18 mouse cellular contexts compared by ENCODE assay signal in the genomic region with DNA sequence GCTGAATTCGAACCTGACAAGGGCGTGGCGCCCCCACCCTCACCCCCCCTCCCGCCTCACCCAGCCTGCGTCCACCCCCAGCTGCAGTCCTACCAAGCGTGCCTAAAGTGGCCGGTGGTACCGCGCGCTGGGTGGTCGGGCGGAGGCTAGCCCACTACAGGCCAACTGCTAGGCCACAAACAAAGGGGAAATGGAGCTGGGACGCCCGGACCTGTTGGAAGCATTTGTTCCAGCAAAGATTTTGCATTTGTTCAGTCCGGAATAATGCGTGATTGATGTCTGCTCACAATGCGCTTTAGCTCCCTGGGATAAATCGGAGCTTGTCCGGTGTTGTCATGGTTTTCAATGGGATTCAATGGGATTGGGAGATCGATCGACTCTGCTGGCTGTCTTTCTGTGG. TPM values are rescaled to one million over a fixed set of nuclear protein-coding genes. Genes with fewer than 3 reads are reported as not detected.
DNase-seq lines count a peak whose midpoint lies in the region; ATAC-seq and TF ChIP-seq lines count a peak whose summit lies in the region.
"Had no signal": no experiment of that assay in that cellular context is flagged by ENCODE, and none has a peak within 500 bp of the region (broad histone marks: within the 10 kb centered on the region; RNA-seq: fewer than 3 reads in every experiment).

No protein-coding gene starts in this region.

- DNase-seq in hindbrain, embryonic 11.5 days (ENCODE audit: low spot score), result peak; percentile 71
- DNase-seq in hindbrain, postnatal 0 days (ENCODE audit: low spot score), result no peak
- DNase-seq in R1 (ENCODE audit: low read depth, low spot score), result peak; percentile 72
- DNase-seq in embryonic facial prominence, embryonic 10.5 days (ENCODE audit: low spot score), result peak; percentile 58
- DNase-seq in testis, postnatal 10 days (ENCODE audit: low spot score), result no peak
- DNase-seq in gastrocnemius, postnatal 25 days, result no peak
- DNase-seq: cerebellum, adult 11-12 months; heart, adult 18-20 months; heart, postnatal 4 days; kidney, adult 8-10 months; kidney, postnatal 4 days; lung, embryonic 14.5 days had no signal

- no peak overlapping the region for H3K9ac ChIP-seq in hindbrain, embryonic 11.5 days (ENCODE audit: low read depth, low read length)
- H3K9ac ChIP-seq in hindbrain, postnatal 0 days (replicated peaks; ENCODE audit: low read length), result no peak overlapping the region
- no peak overlapping the region for H3K9ac ChIP-seq in neural tube, embryonic 12.5 days
- H3K9ac ChIP-seq: limb, embryonic 15.5 days; lung, embryonic 14.5 days had no signal

- no peak overlapping the region for H3K27ac ChIP-seq in hindbrain, embryonic 11.5 days (ENCODE audit: low read depth, low read length)
- H3K27ac ChIP-seq in hindbrain, postnatal 0 days, result no peak overlapping the region
- no peak overlapping the region; the same call in 1 of the 2 replicates for H3K27ac ChIP-seq in embryonic facial prominence, embryonic 10.5 days (replicated peaks)
- no peak overlapping the region for H3K27ac ChIP-seq in neural tube, embryonic 12.5 days
- H3K27ac ChIP-seq: limb, embryonic 15.5 days had no signal

- H3K36me3 ChIP-seq in hindbrain, embryonic 11.5 days (ENCODE audit: control insufficient read depth, insufficient read depth, low read length), result no peaks in the 10 kb centered on the region
- no peaks in the 10 kb centered on the region for H3K36me3 ChIP-seq in hindbrain, postnatal 0 days (ENCODE audit: insufficient read depth, low read length)
- no peaks in the 10 kb centered on the region for H3K36me3 ChIP-seq in embryonic facial prominence, embryonic 10.5 days (replicated peaks)
- H3K36me3 ChIP-seq in neural tube, embryonic 12.5 days, result no peaks in the 10 kb centered on the region
- H3K36me3 ChIP-seq: limb, embryonic 15.5 days had no signal

- ATAC-seq in hindbrain, embryonic 11.5 days (ENCODE audit: low FRiP score), result peak; percentile 83
- no peak for ATAC-seq in hindbrain, postnatal 0 days
- ATAC-seq in neural tube, embryonic 12.5 days (ENCODE audit: low FRiP score, low read depth), result peak; percentile 71
- ATAC-seq: Patski had no signal

- H3K4me2 ChIP-seq in hindbrain, embryonic 11.5 days (replicated peaks; ENCODE audit: low read depth, low read length), result no peak overlapping the region
- H3K4me2 ChIP-seq in hindbrain, postnatal 0 days (ENCODE audit: low read depth, low read length), result no peak overlapping the region
- no peak overlapping the region for H3K4me2 ChIP-seq in neural tube, embryonic 12.5 days (replicated peaks)
- H3K4me2 ChIP-seq: limb, embryonic 15.5 days; lung, embryonic 14.5 days had no signal

- TF ChIP-seq CTCF in hindbrain, postnatal 0 days (IDR thresholded peaks at IDR 0.05; ENCODE audit: low read depth), result no peak

- H3K4me3 ChIP-seq in hindbrain, embryonic 11.5 days (ENCODE audit: low read depth, low read length), result no peak overlapping the region
- H3K4me3 ChIP-seq in hindbrain, postnatal 0 days (ENCODE audit: low read length), result no peak overlapping the region
- no peak overlapping the region for H3K4me3 ChIP-seq in embryonic facial prominence, embryonic 10.5 days
- no peak overlapping the region for H3K4me3 ChIP-seq in neural tube, embryonic 12.5 days
- H3K4me3 ChIP-seq: limb, embryonic 15.5 days had no signal

- WGBS in hindbrain, embryonic 11.5 days, result 0% methylated on average over 20 of the region's 21 CpGs
- WGBS in hindbrain, postnatal 0 days, result 2% methylated on average over 21 of the region's 21 CpGs
- WGBS in embryonic facial prominence, embryonic 10.5 days, result 2% methylated on average over 21 of the region's 21 CpGs
- under 1% methylated on average over 21 of the region's 21 CpGs for WGBS in neural tube, embryonic 12.5 days

- H3K27me3 ChIP-seq in hindbrain, embryonic 11.5 days (ENCODE audit: control insufficient read depth, insufficient read depth, low read length), result peaks cover 86% of the 10 kb centered on the region
- H3K27me3 ChIP-seq in hindbrain, postnatal 0 days (ENCODE audit: insufficient read depth, low read length), result peaks cover 89% of the 10 kb centered on the region
- H3K27me3 ChIP-seq in embryonic facial prominence, embryonic 10.5 days (replicated peaks; ENCODE audit: low read depth, poor library complexity, severe bottlenecking), result peaks cover 99% of the 10 kb centered on the region
- H3K27me3 ChIP-seq in neural tube, embryonic 12.5 days (replicated peaks), result peaks cover 90% of the 10 kb centered on the region

- no peaks in the 10 kb centered on the region for H3K9me3 ChIP-seq in hindbrain, embryonic 11.5 days (ENCODE audit: control insufficient read depth, low read length)
- no peaks in the 10 kb centered on the region for H3K9me3 ChIP-seq in hindbrain, postnatal 0 days (ENCODE audit: low read length)
- no peaks in the 10 kb centered on the region for H3K9me3 ChIP-seq in embryonic facial prominence, embryonic 10.5 days
- no peaks in the 10 kb centered on the region for H3K9me3 ChIP-seq in neural tube, embryonic 12.5 days
- H3K9me3 ChIP-seq: limb, embryonic 15.5 days had no signal

- no peaks in the 10 kb centered on the region for H3K4me1 ChIP-seq in hindbrain, embryonic 11.5 days (replicated peaks; ENCODE audit: control insufficient read depth, insufficient read depth, low read length)
- H3K4me1 ChIP-seq in hindbrain, postnatal 0 days (ENCODE audit: insufficient read depth, low read length), result 0 out of 2 replicates have a peak, but pooled peaks cover 8% of the 10 kb centered on the region
- H3K4me1 ChIP-seq in embryonic facial prominence, embryonic 10.5 days, result peaks cover 31% of the 10 kb centered on the region
- peaks cover 18% of the 10 kb centered on the region for H3K4me1 ChIP-seq in neural tube, embryonic 12.5 days

RNA-seq across cellular contexts. Expression of gene Nkx2-9, which starts 1.4 kb away (rescaled TPM):
- 1.0 and 1.7 TPM in 2 replicates for polyA plus RNA-seq in hindbrain, embryonic 11.5 days (2014; fragmentation: Nextera tagmentation; extraction: Ambion mirVana)
- 0.78 TPM in 1 of 2 replicates, not detected in the other for total RNA-seq in hindbrain, postnatal 0 days (2014; rRNA removed)
- not detected in 2 replicates for polyA plus RNA-seq in hindbrain, postnatal 0 days (2015; fragmentation: Nextera tagmentation; extraction: Ambion mirVana)
- polyA plus RNA-seq in embryonic facial prominence, embryonic 10.5 days (2016; fragmentation: Nextera tagmentation; extraction: Ambion mirVana), result 1.6 and 5.3 TPM in 2 replicates
- 0.35 and 0.37 TPM in 2 replicates for polyA plus RNA-seq in neural tube, embryonic 12.5 days (2016; fragmentation: Nextera tagmentation; extraction: Ambion mirVana)
- total RNA-seq in gastrocnemius, postnatal 25 days (2021), result not detected
- total RNA-seq: gastrocnemius, adult 18-20 months; heart, adult 18-20 months; heart, postnatal 4 days; megakaryocyte, adult 5-6 weeks; neutrophil, adult 5-6 weeks had no signal
- polyA plus RNA-seq: limb, embryonic 15.5 days; Patski had no signal

Comparison
In these comparisons a context has a peak if more than half of its experiments do, and no peak if none do; other contexts are left out.
1. DNase-seq: peak in hindbrain, embryonic 11.5 days (single experiment), R1 (single experiment) and embryonic facial prominence, embryonic 10.5 days (single experiment); none in hindbrain, postnatal 0 days (single experiment), testis, postnatal 10 days (single experiment) and gastrocnemius, postnatal 25 days (single experiment).